Mouse (Mus musculus): ENCODE measurements at regions not wholly inside any gene's neighbourhood (a gene's known extent, or its start where the extent isn't known, plus 50 kb on each side); places are given as distances from the start of the nearest gene placed in this dataset.

DNA sequence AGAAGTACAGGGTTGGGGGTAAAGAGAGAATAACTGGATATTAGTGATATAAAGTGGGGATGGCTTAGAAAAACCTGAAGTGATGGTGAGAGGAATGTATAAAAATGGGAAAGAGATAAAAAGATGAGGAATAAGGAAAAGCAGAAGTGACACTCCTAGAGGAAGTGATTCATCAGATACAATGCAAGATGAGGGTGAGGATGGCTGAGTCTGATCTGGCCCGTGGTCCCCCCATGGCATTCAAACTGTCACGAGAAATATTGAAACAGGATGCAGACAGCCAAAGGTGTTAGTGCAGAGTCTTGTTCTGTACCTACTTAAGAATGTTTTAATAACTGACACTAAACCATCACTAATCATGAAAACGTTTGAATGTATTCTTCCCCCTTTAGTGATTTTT is 56.2 kb upstream of the Kitl start:
- no peak for TF ChIP-seq EP300 (IDR thresholded peaks at IDR 0.05; ENCODE audit: low read depth)
- no peak for TF ChIP-seq CTCF (IDR thresholded peaks at IDR 0.05; ENCODE audit: low read depth)

All from liver, embryonic 14.5 days (tissue).